In genomic region chr13:43729617-43730016, GRCm38 (mm10) we compare ENCODE assay signal across 15 mouse cellular contexts.
"Had no signal": no experiment of that assay in that cellular context is flagged by ENCODE, and none has a peak within 500 bp of the region (broad histone marks: within the 10 kb centered on the region; RNA-seq: fewer than 3 reads in every experiment).

No protein-coding gene starts in this region.

- DNase-seq: lung, adult 2 months; lung, postnatal 14 days; lung, postnatal 36 days; right cerebral cortex, postnatal 14 days; thymus, adult 2 months; thymus, postnatal 25 days; thymus, postnatal 4 days had no signal

- H3K4me1 ChIP-seq: stomach, embryonic 15.5 days had no signal

- H3K27me3 ChIP-seq: lung, embryonic 15.5 days; midbrain, embryonic 13.5 days; midbrain, embryonic 15.5 days; neural tube, embryonic 12.5 days; stomach, embryonic 15.5 days had no signal

- H3K27ac ChIP-seq: lung, embryonic 15.5 days; macrophage; midbrain, embryonic 13.5 days; midbrain, embryonic 15.5 days; neural tube, embryonic 12.5 days; stomach, embryonic 15.5 days; stomach, postnatal 0 days had no signal

- H3K4me3 ChIP-seq: lung, embryonic 15.5 days; megakaryocyte, embryonic 14.5 days; midbrain, embryonic 13.5 days; midbrain, embryonic 15.5 days; neural tube, embryonic 12.5 days; stomach, embryonic 15.5 days had no signal
